Mouse (Mus musculus): Measurements from ENCODE around the gene Aen.

The Aen gene

DNA sequence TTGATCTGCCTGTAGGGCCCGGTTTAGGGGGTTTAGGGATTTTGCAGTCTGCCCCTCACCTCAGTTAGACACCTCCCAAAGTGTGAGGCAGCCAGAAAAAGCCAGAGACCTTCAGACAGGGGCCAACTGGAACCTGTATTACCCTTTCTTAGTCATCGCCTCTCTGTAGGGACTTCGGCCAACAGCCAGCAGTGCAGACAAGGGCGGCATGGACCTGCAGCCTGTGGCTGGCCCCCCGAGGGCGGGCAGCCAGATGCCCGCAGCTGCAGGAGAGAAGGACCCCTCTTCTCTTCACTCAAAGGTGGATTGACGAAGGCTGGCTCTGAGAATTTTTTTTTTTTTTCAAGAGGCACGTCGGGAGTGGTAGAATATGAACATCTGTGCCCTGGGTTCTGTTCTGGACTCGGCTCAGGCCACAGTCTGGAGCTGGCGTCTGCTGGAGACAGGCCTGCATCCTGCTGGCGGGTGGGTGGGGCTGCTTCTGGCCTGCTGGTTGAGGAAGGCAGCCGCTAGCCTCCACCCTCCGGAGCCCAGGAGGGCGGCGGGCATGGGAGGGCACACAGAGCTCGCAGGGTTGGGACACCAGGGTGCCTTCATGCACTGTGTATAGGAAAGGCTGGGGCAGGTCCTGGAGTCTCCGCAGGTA, 43.4 kb downstream of the Aen start:
- no peak for DNase-seq (ENCODE audit: low read depth)

DNA sequence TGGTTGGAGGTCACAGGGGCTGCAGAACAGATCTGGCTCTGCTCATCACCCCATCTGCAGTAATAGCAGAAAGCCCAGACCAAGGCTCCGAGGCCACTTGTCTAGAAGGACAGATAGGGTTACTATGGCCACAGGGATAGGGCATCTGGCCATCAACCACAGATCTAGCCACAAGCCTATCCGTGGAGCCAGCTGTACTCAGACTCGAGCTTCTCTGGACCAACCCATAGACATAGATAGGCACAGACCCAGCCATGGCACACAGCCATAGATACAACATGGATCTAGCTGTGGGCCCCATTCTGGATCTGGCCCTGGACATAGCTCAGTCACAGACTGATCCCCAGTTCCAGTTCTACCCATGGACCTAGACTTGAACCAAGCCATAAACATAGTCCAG, 45.3 kb downstream of the Aen start:
- no peak for DNase-seq (ENCODE audit: low read depth)

DNA sequence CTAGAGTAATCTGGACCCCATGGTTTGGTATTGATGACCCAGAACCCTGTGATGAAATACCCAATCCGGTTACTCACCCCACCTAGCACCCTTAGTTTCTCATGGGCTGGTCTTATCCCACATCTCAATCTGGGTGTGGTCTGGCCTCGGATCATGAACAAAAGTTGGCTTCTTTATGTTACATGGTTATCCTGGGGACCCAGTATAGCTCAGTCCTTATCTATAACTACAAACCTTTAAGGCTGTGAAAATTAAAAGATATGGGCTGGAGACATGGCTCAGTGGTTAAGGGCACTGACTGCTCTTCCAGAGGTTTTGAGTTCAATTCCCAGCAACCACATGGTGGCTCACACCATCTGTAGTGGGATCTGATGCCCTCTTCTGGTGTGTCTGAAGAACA, 46.9 kb downstream of the Aen start:
- DNase-seq (ENCODE audit: low read depth): no peak

DNA sequence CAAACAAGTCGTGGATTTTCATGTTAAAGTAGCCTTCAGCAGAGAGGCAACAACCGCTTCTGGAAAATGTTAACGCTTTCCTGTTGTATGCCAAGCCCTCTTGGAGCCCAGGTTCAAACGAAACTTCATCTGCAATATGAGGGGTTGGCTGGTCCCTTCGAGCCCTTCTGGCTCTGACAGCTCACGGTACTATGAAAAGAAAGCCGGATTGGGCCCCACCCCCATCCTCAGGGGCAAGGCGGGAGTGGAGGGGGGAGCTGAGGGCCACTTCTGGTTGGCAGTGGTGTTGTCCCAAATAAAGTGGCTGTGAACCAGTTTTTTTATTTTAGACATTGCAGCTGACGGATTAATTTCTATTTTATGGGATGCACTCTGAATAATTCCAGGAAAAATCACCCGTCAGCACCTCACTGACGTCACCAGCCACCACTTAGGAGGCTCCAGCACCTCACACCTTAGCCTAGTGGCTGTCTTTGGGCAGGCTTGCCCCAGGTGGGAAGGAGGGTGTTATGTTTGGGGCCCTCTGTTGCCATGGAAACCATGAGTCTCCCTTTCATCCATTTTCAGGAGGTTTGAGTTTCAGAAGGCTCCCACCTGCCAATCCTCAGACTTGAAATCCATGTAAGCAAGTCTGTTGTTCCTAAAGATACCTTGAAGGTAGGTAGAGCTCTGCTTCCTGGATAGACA, 58.4 kb downstream of the Aen start:
- DNase-seq (ENCODE audit: low read depth): no peak

DNA sequence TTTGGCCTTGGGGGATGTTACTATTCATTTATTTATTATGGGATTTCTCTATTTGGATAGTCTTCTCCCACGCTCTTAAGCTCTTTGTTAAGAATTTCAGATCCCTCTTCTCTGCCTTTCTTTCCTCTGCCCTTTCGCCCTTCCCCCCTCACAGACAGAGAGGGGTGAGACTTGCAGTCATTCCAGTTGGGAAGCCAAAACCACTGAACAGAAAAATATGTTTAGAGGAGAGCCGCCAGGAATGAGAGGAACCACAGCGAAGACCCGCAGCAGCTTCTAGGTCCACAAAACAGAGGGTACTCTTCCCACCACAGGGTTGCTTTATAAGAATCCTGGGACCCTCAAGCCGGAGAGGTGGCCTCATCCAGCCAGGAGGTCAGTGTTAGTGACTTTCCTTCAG, 59.0 kb downstream of the Aen start:
- no peak for DNase-seq (ENCODE audit: low read depth)

DNA sequence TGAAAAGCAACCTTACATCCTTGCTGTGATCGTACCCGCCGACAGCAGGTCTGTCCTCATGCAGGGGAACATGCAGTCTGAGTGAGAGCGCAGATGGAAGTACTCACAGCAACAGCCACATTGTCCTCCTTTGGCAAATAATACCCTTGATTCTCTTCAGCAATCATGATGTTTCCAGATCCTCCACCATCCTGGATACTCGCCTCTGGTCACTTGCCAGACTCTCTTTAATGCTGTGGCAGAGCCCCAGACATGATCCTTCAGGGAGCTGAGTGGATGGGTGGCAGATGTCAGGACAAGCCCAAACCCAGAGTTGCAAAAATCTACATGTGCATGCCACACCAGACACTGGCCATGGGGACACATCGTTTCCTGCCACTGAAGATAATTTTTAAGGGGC, 59.4 kb downstream of the Aen start:
- no peak for DNase-seq (ENCODE audit: low read depth)

DNA sequence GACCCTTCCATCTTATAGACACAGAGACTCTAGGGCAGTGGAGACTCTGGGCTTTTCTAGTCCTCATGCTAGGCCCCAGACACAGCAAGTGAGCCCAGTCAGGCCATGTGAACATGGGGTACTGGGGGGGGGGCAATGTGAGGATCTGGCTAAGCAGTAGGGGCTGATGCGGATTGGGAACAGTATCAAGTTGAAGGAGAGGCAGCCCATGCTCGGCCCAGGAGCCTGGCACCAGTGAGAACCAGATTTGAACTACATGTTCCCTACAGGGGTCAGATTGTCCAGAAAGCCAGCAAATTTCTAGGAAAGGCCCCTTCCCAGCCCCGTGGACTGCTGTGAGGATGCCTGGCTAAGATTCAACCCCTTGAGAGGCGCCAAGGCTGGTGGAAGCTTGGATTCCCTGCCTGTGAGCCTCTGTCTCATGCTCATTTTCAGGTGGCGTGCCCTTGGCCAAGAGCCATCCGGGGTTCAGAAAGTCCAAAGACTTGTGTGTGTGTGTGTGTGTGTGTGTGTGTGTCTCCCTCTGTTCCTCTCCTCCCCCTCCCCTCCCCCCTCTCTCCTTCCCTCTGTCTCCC, 62.9 kb downstream of the Aen start:
- no peak for DNase-seq (ENCODE audit: low read depth)
